Mouse (Mus musculus) liver, adult 2 months (tissue): Measurements from ENCODE around the gene Rps6kb1.

Source experiments
- CTCF ChIP-seq: fragments of 200-500 bp; IDR thresholded peaks from 2 replicates; pipeline ENCODE4 v1.5.1; 2011; ENCODE audit warnings: low read depth, low read length, control low read depth
- POLR2A ChIP-seq: fragments of 200-500 bp; IDR thresholded peaks from 2 replicates; pipeline ENCODE4 v1.6.1; 2011; ENCODE audit warnings: low read length, control low read depth; ENCODE audit not compliant: insufficient read depth; ENCODE audit errors: extremely low read depth

- TF ChIP-seq CTCF (no peak), POLR2A (no peak)
Measured at GRCm38 (mm10) chr11:86587830-86588229, 43.2 kb upstream of the Rps6kb1 start.
